Mouse (Mus musculus): Measurements from ENCODE around the gene Tmbim1.
"Not testable (repeated sequence)": the region's sequence is repeated elsewhere in the genome, so short reads cannot be mapped to it uniquely, and the experiment has no call there.

Tmbim1 gene

DNA sequence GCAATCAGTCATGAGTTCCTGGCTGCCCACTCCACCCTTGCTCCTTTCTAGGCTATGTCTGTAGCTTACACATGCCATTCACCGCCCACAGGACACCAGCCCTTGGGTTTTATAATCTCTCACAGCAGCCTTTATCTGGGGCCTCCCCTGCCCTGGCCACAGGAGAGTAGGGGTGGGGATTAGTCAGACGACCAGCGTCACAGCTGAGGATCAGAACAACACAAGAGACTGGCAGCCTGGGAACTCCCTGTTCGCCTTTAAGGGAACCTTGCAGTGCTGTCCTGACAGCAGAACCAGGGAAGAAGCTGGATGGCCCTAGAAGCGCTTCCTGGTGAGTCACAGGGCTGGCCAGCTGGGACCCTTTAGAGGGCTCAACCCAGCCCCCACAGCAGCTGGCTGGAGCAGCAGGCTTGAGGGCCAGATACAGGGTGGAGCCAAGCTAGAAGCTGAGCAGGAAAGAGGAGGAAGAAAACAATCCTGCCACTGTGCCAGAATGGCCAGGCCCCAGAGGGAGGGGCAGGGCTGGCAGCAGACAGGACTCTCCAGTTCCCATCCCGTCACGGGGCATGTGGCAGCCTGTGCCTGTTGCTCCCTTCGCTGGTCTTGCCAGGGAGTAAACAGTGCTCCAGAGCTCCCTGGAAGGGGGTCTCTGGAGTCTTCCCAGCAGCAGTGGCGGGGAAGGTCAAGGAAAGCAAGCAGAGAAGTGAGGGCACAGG is 9.8 kb downstream of the Tmbim1 start:
- in situ Hi-C loops (cut with MboI, MseI): loop anchor here (5.0 kb wide), 1 partner anchor 87 kb away; no protein-coding TSS in a partner anchor

DNA sequence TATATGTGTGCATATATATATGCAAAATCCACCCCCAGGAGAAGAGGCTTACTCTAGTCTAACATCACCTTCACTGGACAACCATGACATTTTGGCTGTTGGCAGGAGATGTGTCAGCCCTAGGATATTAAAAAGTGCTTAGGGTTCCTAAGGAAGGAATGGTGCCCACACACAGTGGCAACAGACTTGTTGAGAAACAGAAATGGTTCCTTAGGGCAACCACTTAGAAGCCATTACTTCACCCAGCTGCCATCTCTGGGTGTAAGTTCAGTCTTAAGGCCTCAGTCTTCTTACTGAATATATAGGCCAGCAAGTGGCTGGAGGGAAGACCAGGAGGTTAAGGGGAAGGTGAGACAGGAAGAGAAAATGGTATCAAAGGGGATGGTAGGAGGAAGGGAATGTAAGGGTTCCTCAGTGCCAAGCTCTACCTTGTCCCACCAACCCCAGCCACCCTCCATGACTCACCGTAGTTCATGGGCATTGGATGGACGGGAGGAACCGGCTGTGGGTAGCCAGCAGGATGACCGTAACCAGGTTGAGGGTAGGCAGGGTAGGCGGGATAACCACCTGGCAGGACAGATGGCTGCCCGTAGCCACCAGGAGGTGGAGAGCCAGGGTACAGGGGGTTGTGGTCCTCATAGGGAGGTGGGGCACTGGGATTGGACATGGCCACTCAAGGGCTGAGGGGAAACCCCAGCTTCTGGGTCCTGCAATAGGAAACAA is 10.5 kb downstream of the Tmbim1 start:
- in situ Hi-C loops (cut with MboI, MseI): loop anchor here (5.0 kb wide), 1 partner anchor 87 kb away; no protein-coding TSS in a partner anchor

GRCm38 (mm10) chr1:74294090-74294643 is 11.3 kb downstream of the Tmbim1 start:
- in situ Hi-C loops (cut with MboI, MseI): no loop called here

GRCm38 (mm10) chr1:74293306-74293960 is 12.0 kb downstream of the Tmbim1 start:
- in situ Hi-C loops (cut with MboI, MseI): no loop called here

- in situ Hi-C loops (cut with MboI, MseI): no loop called here
These were observed 12.9 kb downstream of the Tmbim1 start for GRCm38 (mm10) chr1:74292331-74293020.

GRCm38 (mm10) chr1:74290141-74290540 is 15.3 kb downstream of the Tmbim1 start:
- in situ Hi-C loops (cut with MboI, MseI): no loop called here

DNA sequence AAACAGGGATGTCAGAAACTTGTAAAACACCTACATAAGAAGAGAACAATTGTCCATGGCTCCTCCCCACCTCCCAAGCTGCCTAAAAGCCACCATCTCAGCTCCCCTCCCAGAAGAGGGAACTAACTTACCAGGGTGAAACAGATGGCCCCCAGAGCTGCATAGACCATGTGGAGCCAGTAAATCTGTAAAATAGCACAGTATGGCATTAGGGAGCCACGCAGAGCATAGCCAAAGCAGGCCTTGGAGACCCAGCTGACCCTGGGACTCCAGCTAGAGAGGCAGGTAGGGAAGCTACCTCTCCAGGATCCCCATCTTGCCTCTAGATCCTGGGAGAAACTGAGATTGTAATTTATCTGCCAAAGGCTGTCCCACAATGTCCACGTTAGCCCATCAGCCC is 15.7 kb downstream of the Tmbim1 start:
- in situ Hi-C loops (cut with MboI, MseI): no loop called here

- in situ Hi-C loops (cut with MboI, MseI): no loop called here
These were observed 16.2 kb downstream of the Tmbim1 start for GRCm38 (mm10) chr1:74289248-74289647.

- in situ Hi-C loops (cut with MboI, MseI): no loop called here
These were observed 17.1 kb downstream of the Tmbim1 start for GRCm38 (mm10) chr1:74288327-74288726.

- in situ Hi-C loops (cut with MboI, MseI): not testable (repeated sequence)
These were observed 18.4 kb downstream of the Tmbim1 start for GRCm38 (mm10) chr1:74286869-74287607.

GRCm38 (mm10) chr1:74285212-74286010 is 20.0 kb downstream of the Tmbim1 start:
- in situ Hi-C loops (cut with MboI, MseI): no loop called here

- in situ Hi-C loops (cut with MboI, MseI): no loop called here
These were observed 20.8 kb downstream of the Tmbim1 start, which contains the start of the genes Aamp and Pnkd for GRCm38 (mm10) chr1:74284543-74285160. Gene Aamp (minus strand): TSS chr1:74284738. Gene Pnkd (plus strand): TSS chr1:74284930.

- in situ Hi-C loops (cut with MboI, MseI): no loop called here
These were observed 21.5 kb downstream of the Tmbim1 start for GRCm38 (mm10) chr1:74283686-74284463.

- in situ Hi-C loops (cut with MboI, MseI): no loop called here
These were observed 22.4 kb downstream of the Tmbim1 start for GRCm38 (mm10) chr1:74282896-74283625.

- in situ Hi-C loops (cut with MboI, MseI): no loop called here
These were observed 23.5 kb downstream of the Tmbim1 start for GRCm38 (mm10) chr1:74281886-74282285.

DNA sequence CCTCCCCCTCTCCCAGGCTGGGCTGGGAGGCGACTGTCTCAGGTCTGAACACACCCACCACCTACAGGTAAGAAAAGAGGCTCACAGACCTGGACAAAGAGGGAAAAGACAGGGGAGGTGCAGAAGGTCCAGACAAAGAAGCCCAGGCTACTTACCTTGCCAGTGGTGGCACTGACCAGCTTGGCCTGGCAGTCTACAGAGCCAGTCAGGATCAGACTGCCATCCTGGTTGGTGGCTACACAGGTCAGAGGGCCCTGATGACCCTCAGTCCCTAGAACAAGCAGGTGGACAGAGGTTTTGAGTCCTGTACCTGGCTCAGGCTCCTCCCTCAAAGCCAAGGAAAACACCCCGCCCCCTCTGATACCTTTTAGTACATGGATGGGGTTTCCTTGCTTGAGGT is 24.1 kb downstream of the Tmbim1 start:
- in situ Hi-C loops (cut with MboI, MseI): no loop called here

DNA sequence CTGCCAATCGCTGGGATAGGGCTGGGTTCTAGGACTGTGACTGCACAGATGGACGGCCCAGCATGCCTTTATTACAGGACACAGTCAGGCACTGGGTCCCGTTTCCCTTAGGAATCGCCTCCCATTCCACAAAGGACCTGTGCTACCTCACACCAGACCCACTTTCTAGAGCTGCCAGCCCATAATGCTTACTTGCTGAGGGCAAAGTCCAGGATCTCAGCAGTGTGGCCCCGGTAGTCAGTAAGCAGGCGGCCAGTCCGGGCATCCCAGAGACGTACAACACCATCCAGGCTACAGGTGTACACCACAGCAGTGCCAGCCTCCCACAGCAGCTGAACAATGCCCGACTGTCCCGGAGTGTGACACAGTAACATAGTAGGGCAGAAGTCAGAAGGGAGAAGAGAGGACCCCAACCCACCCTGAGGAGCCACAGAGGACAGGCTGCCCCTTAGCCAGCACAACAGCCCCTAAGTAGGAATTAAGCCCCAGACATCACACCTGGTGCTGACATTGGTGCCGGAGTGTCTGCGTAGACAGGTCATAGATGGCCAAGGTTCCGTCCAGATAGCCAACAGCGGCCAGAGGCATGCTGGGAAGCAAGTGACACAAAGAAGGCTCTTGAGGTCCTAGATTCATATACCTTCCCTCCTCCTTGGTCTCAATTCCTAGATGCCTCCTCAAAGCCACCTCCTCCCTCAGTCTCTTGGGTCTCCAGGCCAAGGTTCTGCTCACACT is 24.7 kb downstream of the Tmbim1 start:
- in situ Hi-C loops (cut with MboI, MseI): no loop called here

Data from T-helper 1 cell (primary cell).